Mouse (Mus musculus): ENCODE data around the gene Dpy19l3.

The Dpy19l3 gene

GRCm38 (mm10) chr7:35754033-35754885, at the start of gene Dpy19l3:
Gene Dpy19l3 (minus strand): TSS chr7:35754454.
- DNase-seq (ENCODE audit: low read depth in 1 of 2, low spot score in 2 of 2), result peak; percentile 30 to 67

DNA sequence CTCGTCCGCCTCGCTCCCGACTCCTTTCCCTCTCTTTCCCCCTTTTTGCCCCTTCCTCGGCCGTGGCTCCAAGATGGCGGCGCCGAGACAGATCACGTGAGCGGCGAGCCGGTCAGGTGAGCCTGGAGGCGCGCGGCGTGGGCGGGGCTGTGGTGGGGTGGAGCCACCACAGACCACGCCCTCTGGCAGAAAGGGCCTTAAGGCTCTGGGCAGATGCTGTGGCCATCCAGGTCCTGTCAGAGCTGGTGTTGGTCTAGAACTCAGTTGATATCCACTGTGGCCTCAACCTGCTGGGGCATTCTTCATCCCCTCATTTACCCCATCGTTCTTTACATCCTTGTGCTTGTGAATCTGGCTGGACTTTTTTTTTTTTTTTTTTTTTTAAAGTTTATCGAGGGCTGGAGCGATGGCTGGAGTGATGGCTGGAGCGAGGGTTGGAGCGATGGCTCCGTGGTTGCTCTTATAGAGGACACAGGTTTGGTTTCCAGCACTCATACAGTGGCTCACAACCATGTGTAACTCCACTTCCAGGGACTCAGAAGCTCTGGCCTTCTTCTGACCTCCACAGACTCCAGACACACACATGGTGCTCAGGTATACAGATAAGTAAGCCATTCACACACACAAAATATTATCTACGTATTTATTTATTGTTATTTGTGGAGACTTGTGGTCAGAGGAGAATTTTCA, 48.8 kb upstream of the Dpy19l3 start, which contains the start of gene Zfp507:
Gene Zfp507 (minus strand): TSS at position 98 of the 690 bp plus-strand sequence.
- DNase-seq (ENCODE audit: low read depth in 1 of 2, low spot score in 2 of 2), result peak in 1 of 2 experiments; percentile 42

DNA sequence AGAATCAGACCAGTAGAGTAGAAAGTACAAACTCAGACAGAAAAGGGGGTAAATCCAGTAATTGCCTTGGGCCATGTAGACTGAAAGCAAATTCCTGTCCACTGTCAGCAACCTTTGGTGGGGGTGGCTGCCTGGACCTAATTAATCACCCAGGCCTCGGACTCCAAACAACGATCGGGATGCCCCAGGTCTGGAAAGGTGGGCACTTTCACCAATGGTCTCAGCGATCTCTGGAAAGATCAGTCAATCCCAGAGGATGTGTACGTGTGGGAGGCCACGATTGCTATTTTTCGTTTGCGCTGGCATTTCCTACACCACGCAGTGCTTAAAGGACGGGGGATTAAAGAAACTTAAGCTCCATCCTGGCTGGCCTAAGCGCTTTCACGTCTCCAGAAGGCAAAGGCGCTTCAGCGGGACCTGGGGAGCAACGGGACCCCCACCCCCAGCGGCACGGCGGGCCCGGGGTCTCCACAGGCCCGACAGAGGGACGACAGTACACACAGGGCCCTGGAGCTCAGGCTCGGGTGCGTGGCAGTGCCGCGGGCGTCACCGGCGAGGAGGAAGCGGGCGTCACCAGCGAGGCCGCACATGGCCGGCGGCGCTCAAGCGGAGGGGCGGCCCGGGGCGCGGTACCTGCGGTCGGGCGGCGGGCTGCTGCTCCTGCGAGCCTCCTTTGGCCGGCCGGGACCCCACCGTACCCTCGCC, 48.1 kb upstream of the Dpy19l3 start:
- no peak for DNase-seq (ENCODE audit: low read depth in 1 of 2, low spot score in 2 of 2)

DNA sequence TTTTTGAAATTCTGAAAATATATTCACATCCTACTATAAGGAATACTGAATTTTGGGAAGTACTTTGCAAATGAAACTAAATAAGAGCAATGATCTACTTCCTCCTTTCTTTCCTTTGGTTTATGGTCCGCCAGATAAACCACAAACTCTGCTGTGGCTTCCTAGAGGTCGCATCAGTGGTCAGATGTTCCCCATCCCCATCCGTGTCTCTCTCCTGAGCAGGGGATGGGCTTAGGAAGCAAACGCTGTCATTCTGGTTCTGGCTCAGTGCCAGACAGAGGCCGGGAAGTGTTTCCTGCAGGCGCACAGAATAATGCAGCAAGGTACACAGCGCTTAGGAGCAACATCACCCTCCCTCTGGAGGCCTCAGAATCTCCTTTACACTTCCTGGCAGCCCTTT, 41.9 kb upstream of the Dpy19l3 start:
- no peak for DNase-seq (ENCODE audit: low read depth in 1 of 2, low spot score in 2 of 2)

GRCm38 (mm10) chr7:35794145-35794664, 40.0 kb upstream of the Dpy19l3 start:
- DNase-seq (ENCODE audit: low read depth in 1 of 2, low spot score in 2 of 2), result no peak

DNA sequence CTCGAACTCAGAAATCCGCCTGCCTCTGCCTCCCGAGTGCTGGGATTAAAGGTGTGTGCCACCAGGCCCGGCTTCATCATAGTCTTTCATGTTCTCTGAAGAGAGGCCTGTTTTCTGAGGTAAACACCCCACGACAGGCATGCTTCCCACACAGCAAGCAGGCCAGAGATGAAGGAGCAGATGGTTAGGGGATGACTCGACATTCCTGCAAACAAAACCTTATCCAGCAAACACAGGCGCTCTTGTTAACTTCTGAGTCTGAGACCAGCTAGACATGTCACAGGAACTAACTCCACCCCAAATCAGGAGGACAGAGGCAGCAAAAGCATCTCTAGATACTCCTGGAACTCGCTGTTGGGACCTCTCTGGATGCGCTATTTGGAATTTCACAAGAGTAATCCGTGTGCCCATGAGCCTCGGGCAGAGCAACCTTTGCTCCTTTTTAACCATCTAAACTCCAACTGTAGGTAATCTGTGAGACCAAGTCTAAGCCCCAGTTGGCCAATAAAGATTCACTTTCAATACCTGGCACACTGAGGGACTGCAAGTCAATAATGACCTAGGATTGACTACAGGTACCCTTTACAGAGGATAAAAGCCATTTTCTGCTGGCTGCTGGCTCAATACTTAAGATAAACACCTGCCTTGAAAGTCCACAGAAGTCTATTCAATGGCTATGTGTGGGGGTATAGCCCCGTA, 38.0 kb upstream of the Dpy19l3 start:
- no peak for DNase-seq (ENCODE audit: low read depth in 1 of 2, low spot score in 2 of 2)

DNA sequence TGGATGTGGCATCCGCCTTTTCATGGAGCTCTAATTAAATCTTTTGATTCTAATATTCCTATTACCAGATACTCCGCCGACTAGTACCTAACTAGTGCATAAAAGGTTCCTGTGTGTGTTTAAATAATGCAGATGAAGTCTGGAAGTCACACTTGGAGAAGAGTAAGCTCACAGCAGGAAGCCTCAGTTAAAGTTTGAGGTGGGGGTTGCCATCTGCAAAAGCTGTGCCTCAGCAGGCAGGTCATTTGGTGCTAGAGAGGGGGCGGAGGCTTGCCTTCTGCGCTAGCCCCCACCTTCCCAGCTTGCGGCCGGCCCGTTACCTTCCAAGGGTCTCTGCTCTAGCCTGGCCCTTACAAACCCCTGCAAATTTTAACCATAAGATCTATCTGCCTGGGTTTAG, 36.7 kb upstream of the Dpy19l3 start:
- no peak for DNase-seq (ENCODE audit: low read depth in 1 of 2, low spot score in 2 of 2)

DNA sequence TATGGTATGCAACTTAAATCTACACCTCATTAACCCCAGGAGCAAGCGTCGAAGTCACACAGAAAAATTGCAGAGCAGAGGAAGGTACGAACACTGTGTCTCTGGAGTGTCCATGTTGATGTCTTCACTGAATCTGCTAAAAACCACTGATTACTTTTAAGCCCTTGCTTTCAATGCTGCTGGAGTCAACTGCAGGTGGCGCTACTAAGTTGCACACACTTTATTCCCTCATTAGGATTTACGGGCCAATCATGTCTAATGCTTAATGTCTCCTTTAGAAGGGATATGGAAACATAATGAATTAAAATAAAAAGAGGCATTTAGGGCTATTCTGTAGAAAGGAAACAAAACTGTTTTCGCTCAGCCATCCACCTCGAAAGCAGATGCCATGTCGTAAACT, 35.9 kb upstream of the Dpy19l3 start:
- no peak for DNase-seq (ENCODE audit: low read depth in 1 of 2, low spot score in 2 of 2)

GRCm38 (mm10) chr7:35785579-35785978, 31.3 kb upstream of the Dpy19l3 start:
- DNase-seq (ENCODE audit: low read depth in 1 of 2, low spot score in 2 of 2), result no peak

DNA sequence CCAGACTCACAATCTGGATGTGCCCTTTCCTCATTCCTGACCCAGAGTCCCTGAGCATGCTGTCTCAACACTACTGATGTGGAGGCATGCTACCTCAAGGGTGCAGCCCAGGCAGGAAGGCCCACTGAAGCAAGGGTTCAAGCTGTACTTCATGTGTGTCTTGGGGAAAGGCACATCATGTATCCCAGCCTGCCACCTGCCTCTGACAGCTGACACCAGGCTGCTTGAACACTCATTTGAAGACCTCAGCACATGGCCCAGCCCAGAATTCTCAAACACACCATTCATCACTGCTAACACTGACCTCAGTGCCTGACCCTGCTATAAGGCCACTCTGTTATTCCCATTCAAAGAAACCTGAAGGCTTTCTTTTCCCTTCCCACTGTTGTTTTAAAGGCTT, 28.0 kb upstream of the Dpy19l3 start:
- no peak for DNase-seq (ENCODE audit: low read depth in 1 of 2, low spot score in 2 of 2)

GRCm38 (mm10) chr7:35774127-35774526, 19.9 kb upstream of the Dpy19l3 start:
- DNase-seq (ENCODE audit: low read depth in 1 of 2, low spot score in 2 of 2), result no peak

DNA sequence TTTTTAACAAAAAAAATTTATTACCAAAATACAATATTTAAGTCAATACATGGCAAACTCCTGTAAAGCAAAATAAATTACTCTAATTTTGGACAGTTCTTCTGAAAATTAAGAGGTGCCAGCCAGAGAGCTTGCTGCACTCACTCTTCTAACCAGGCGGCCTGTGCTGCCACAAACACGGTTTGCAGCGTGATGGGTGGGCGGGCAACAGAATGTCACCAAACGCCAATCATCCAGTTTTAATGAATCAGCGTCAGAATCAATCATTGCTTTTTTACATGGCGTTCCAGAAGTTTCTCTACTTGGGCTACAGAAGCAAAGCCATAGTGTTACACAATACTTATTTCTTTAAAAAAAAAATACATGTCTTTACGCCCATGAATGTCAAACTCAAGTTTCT, 18.1 kb upstream of the Dpy19l3 start:
- no peak for DNase-seq (ENCODE audit: low read depth in 1 of 2, low spot score in 2 of 2)

DNA sequence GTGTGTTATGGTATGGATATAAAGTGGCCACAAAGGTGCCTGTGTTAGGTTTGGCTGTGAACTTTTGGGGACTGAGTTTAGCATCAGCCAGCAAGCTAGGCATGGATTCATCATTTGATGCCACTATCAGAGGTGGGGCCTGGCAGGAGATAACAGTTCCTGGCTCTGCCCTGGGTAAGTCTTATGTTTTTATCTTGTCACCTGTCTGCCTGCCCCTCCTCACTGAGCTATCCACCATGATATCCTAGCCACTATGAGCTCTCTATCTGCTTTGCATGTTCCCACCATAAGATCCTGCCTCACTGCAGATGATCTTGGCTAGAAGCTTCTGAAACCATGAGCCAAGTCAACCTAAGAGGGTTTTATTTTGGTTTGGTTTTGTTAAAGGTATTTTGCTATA, 16.9 kb upstream of the Dpy19l3 start:
- no peak for DNase-seq (ENCODE audit: low read depth in 1 of 2, low spot score in 2 of 2)

DNA sequence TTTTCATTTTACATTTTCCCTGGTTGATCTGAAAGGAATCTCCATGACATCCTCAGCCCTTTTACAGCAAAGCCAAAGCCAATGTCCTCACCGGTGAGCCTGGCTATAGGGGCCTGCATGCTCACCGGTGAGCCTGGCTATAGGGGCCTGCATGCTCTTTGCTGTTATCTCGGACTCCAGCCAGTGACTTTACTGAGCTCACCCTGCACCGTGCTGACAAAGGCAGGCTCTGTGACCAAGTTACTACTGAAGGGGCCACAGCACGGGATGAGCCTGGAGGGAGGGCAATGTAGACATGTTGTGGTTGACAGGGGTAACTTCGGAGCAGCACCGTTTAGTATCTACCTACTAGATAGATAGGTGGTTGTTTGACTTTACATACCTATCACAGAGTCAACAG, 15.9 kb upstream of the Dpy19l3 start:
- DNase-seq (ENCODE audit: low read depth in 1 of 2, low spot score in 2 of 2), result no peak

- no peak for DNase-seq (ENCODE audit: low read depth in 1 of 2, low spot score in 2 of 2)
Measured at GRCm38 (mm10) chr7:35764461-35764860, 10.2 kb upstream of the Dpy19l3 start.

GRCm38 (mm10) chr7:35761801-35762200, 7.5 kb upstream of the Dpy19l3 start:
- no peak for DNase-seq (ENCODE audit: low read depth in 1 of 2, low spot score in 2 of 2)

DNA sequence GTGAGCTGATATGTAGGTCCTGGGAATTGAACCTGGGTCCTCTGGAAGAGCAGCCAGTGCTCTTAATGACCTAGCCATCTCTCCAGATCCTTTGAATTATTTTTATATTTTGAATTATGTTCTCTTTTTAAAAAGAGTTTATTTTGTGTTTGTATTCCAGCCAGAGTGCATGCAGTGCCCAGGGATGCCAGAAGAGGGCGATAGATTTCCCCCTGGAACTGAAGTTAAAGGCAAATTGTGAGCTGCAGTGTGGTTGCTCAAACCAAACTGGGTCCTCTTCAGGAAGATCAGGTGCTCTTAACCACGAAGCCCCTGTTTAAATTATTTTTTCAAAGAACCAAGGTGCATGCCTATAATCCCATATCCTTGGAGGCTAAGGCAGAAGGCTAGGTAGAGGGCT, 5.3 kb upstream of the Dpy19l3 start:
- no peak for DNase-seq (ENCODE audit: low read depth in 1 of 2, low spot score in 2 of 2)

DNA sequence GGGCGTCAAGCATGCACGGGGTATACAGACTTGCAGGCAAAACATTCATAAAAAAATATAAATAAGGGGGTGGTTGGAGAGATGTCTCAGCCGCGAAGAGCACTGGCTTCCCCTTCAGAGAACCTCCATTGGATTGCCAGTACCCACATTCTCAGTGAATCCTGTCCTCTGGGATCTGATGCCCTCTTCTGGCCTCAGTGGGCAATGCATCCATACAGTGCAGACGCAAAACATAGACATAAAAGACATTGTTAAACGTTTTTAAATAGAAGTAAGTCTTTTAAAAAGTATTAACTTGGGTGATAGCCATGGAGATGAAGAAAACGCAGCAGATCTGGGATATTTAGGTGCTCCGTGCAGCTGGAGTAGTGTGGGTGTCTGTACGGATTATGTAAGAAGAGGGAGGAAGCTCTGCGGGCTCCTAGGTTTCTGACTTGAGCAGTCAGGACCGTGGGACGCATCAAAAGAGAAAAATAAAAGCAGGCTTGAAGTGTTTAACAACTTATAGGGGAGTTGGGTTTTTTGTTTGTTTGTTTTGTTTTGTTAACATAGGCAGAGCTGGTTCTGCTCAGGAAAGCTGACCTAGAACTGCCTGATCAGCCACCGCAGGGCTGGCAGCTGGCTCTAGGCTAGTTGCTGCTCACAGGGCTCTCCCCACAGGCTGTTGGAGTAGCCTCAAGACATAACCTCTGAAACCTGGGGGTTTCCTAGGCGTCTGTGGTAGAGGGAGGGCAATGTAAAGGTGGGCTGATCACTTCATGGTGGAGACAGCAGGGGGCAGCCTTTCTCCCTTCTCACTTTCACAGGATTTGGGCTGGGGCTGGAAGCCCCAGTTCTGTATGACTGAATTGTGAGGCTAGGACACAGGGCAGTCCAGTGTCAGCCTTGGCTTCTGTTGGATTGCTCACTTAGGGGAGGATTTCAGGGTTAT, 2.5 kb upstream of the Dpy19l3 start:
- peak in 1 of 2 experiments; percentile 13 for DNase-seq (ENCODE audit: low read depth in 1 of 2, low spot score in 2 of 2)

DNA sequence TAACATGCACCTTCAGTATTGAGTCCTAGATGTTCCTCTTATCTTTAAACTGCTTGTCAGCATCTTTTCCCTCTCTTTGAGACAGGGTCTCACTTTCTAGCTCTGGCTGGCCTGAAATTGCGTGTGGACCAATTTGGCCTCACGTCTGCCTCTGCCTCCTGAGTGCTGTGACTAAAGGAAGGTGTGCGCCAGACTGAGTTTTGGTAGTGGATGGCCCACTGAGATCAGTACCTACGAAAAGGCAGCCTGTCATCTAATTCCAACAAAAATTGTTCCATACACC, 573 bp upstream of the Dpy19l3 start:
- no peak for DNase-seq (ENCODE audit: low read depth in 1 of 2, low spot score in 2 of 2)

All from monocyte, adult 2 months (primary cell).